Mouse (Mus musculus) neural tube, embryonic 12.5 days (tissue): ENCODE data around the gene Kcnk3. TPM values are rescaled to one million over a fixed set of nuclear protein-coding genes. Genes with fewer than 3 reads are reported as not detected.

Source experiments
- ATAC-seq: fragments of 200-750 bp; cut with Nextera tagmentation; 2 replicates; pipeline ENCODE4 v1.8.0; 2017; ENCODE audit warnings: low read depth, mild to moderate bottlenecking, moderate TSS enrichment, moderate library complexity; ENCODE audit not compliant: low FRiP score
- H3K27ac ChIP-seq: fragments of 300-500 bp; sonication (generic); 2 replicates; pipeline ENCODE4 v1.5.1; 2016
- H3K27me3 ChIP-seq: fragments of 300-500 bp; sonication (generic); replicated peaks from 2 replicates; pipeline ENCODE4 v1.6.1; 2016; ENCODE audit warnings: mild to moderate bottlenecking
- H3K36me3 ChIP-seq: fragments of 300-500 bp; sonication (generic); 2 replicates; pipeline ENCODE4 v1.6.1; 2016; ENCODE audit warnings: mild to moderate bottlenecking
- H3K4me1 ChIP-seq: fragments of 300-500 bp; sonication (generic); 2 replicates; pipeline ENCODE4 v1.6.1; 2016
- H3K4me2 ChIP-seq: fragments of 300-500 bp; sonication (generic); replicated peaks from 2 replicates; pipeline ENCODE4 v1.6.1; 2016; ENCODE audit warnings: mild to moderate bottlenecking
- H3K4me3 ChIP-seq: fragments of 300-500 bp; sonication (generic); 2 replicates; pipeline ENCODE4 v1.5.1; 2016
- H3K9ac ChIP-seq: fragments of 300-500 bp; sonication (generic); 2 replicates; pipeline ENCODE4 v1.6.1; 2016; ENCODE audit warnings: mild to moderate bottlenecking
- H3K9me3 ChIP-seq: fragments of 300-500 bp; sonication (generic); 2 replicates; pipeline ENCODE4 v1.6.1; 2016; ENCODE audit warnings: mild to moderate bottlenecking
- WGBS: fragments of 180-500 bp; shearing (Covaris S2); methylation state at CpG from one replicate; pipeline ENCODE4 v1.1.7; 2016; 5-methylcytosine and 5-hydroxymethylcytosine counted together
- polyA plus RNA-seq: library from polyadenylated mRNA; unstranded; fragments of >200 nt; fragmentation: Nextera tagmentation; extraction: Ambion mirVana; gene quantifications from 2 replicates; pipeline ENCODE4 v1.2.1, GENCODE M21; 2016

Kcnk3 gene
- polyA plus RNA-seq, 1 experiment from 2014 or later, result 1.9 TPM

DNA sequence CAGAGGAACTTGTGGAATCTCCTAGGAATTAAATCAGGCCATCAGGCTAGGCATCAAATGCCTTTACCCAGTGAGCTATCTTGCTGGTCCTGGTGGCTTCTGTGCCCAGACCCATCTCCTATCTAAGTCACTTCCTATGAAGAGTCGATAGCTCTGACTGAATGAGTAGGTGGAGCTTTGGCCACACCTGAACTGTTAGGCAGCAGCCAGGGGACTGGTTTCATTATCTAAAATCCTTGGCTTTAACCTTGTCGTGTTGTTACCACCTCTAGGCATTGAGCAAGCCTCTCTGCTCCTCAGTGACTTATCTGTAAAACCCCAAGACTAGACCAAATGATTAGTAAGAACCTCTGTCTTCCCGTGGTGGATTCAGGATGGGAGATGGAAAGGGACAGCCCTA lies 29.4 kb downstream of the Kcnk3 start:
- no peak overlapping the region for H3K4me3 ChIP-seq
- H3K36me3 ChIP-seq, result no peaks in the 10 kb centered on the region
- ATAC-seq, result no peak
- H3K27ac ChIP-seq, result no peak overlapping the region
- H3K4me2 ChIP-seq, result no peak overlapping the region
- 38% methylated on average over 3 of the region's 3 CpGs for WGBS
- peaks cover 32% of the 10 kb centered on the region for H3K27me3 ChIP-seq
- peaks cover 6% of the 10 kb centered on the region for H3K4me1 ChIP-seq
- no peaks in the 10 kb centered on the region for H3K9me3 ChIP-seq
- H3K9ac ChIP-seq, result no peak overlapping the region

- peaks cover 11% of the 10 kb centered on the region for H3K4me1 ChIP-seq
- WGBS, result 42% methylated on average over 11 of the region's 11 CpGs
- no peak overlapping the region for H3K4me2 ChIP-seq
- H3K9me3 ChIP-seq, result no peaks in the 10 kb centered on the region
- no peak for ATAC-seq
- no peak overlapping the region for H3K4me3 ChIP-seq
- H3K27me3 ChIP-seq, result peaks cover 37% of the 10 kb centered on the region
- no peaks in the 10 kb centered on the region for H3K36me3 ChIP-seq
- H3K9ac ChIP-seq, result no peak overlapping the region
- no peak overlapping the region for H3K27ac ChIP-seq
Observed at GRCm38 (mm10) chr5:30617851-30618250, 29.9 kb downstream of the Kcnk3 start.

DNA sequence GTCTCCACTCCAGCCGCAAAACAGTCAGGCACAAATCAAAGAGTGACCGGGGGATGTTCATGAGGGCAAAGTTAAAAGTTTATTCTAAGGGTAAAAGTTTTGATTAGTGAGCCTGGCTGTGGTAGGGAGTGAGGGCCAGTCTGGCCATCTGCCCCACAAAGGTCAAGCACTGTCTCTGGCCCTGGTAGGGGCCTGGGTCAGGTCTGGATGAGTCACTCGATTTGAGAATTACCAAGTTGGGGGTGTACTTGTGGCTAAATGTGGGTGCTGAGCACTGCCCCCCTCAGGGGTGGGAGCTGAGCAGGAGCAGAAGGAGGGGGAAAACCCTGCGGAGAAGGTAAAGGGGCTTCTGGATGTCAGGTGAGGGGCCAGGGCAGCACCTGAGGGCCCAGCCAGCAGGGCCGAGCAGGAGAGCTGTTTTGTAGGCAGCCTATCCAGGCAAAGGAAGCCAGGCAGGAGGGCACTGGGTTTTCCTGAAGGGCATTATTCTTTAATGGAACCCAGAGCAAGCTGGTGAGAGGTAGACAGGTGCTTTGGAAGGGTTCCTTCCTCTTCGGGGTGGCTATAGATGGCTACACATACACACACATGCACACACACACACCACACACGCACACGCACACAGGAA lies 30.5 kb downstream of the Kcnk3 start:
- Histone ChIP-seq H3K4me3 (no peak overlapping the region), H3K4me2 (no peak overlapping the region), H3K9ac (no peak overlapping the region), H3K27me3 (peaks cover 41% of the 10 kb centered on the region), H3K36me3 (no peaks in the 10 kb centered on the region), H3K4me1 (peaks cover 13% of the 10 kb centered on the region), H3K27ac (no peak overlapping the region), H3K9me3 (no peaks in the 10 kb centered on the region)
- no peak for ATAC-seq
- 78% methylated on average over 8 of the region's 8 CpGs for WGBS

DNA sequence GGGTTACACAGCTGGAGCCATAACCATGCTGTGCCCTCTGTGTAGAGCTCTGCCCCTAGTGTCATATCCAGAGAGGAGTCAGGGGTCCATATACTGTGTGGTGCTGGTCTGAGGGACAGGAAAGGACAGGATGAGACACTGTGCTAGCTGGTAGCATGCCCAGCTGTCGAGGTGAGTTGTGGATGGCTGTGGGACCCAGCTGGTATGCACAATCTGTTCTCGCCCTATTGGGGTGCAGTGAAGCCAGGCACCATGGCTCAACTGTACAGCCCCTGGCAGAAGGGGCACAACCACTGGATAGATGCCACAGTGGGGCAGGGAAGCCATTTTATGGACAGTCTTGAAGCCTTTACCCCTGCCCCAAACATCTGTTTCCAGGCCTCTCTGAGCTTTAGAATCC lies 31.2 kb downstream of the Kcnk3 start:
- Histone ChIP-seq H3K9ac (no peak overlapping the region), H3K27ac (no peak overlapping the region), H3K4me2 (no peak overlapping the region), H3K36me3 (no peaks in the 10 kb centered on the region), H3K4me1 (peaks cover 13% of the 10 kb centered on the region), H3K27me3 (peaks cover 45% of the 10 kb centered on the region), H3K4me3 (no peak overlapping the region), H3K9me3 (no peaks in the 10 kb centered on the region)
- no peak for ATAC-seq
- WGBS, result 77% methylated on average over 2 of the region's 2 CpGs

DNA sequence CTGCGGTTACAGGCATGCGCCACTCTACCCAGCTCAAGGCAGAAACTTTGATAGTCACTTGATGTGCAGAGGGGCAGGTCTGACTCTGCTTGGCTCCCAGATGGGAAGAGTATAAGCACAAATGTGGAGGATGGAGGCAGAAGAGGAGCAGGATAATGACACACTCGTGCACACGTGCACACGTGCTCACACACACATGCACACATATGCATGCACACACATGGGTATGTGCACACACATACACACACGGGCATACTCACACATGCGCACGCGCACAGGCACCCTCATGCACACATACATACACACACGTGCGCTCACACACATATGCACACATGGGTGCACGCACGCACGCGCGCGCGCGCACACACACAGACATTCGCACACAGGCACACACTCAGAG lies 32.6 kb downstream of the Kcnk3 start:
- Histone ChIP-seq H3K27me3 (peaks cover 50% of the 10 kb centered on the region), H3K4me3 (no peak overlapping the region), H3K27ac (no peak overlapping the region), H3K36me3 (no peaks in the 10 kb centered on the region), H3K4me1 (peaks cover 13% of the 10 kb centered on the region), H3K9ac (no peak overlapping the region), H3K9me3 (no peaks in the 10 kb centered on the region), H3K4me2 (no peak overlapping the region)
- WGBS, result 98% methylated on average over 20 of the region's 20 CpGs
- no peak for ATAC-seq

GRCm38 (mm10) chr5:30621211-30621790 lies 33.3 kb downstream of the Kcnk3 start:
- no peak overlapping the region for H3K9ac ChIP-seq
- no peak overlapping the region for H3K4me3 ChIP-seq
- WGBS, result 91% methylated on average over 9 of the region's 9 CpGs
- no peaks in the 10 kb centered on the region for H3K9me3 ChIP-seq
- peaks cover 50% of the 10 kb centered on the region for H3K27me3 ChIP-seq
- no peaks in the 10 kb centered on the region for H3K36me3 ChIP-seq
- peaks cover 13% of the 10 kb centered on the region for H3K4me1 ChIP-seq
- ATAC-seq, result no peak
- H3K27ac ChIP-seq, result no peak overlapping the region
- H3K4me2 ChIP-seq, result peak overlapping the region; percentile 85; the same call in 1 of the 2 replicates

DNA sequence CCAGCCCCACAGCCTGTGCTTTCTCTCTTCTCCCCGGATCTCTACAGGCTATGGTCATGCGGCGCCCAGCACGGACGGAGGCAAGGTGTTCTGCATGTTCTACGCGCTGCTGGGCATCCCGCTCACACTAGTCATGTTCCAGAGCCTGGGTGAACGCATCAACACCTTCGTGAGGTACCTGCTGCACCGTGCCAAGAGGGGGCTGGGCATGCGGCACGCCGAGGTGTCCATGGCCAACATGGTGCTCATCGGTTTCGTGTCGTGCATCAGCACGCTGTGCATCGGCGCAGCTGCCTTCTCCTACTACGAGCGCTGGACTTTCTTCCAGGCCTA lies 33.8 kb downstream of the Kcnk3 start:
- peak overlapping the region; percentile 41 for H3K4me3 ChIP-seq
- H3K36me3 ChIP-seq, result no peaks in the 10 kb centered on the region
- no peak overlapping the region for H3K27ac ChIP-seq
- H3K4me2 ChIP-seq, result peak overlapping the region; percentile 85
- H3K9ac ChIP-seq, result no peak overlapping the region
- peaks cover 50% of the 10 kb centered on the region for H3K27me3 ChIP-seq
- H3K9me3 ChIP-seq, result no peaks in the 10 kb centered on the region
- no peak for ATAC-seq
- peaks cover 13% of the 10 kb centered on the region for H3K4me1 ChIP-seq
- WGBS, result 37% methylated on average over 22 of the region's 22 CpGs

- Histone ChIP-seq H3K27me3 (peaks cover 50% of the 10 kb centered on the region), H3K36me3 (no peaks in the 10 kb centered on the region), H3K4me3 (peak overlapping the region; percentile 41), H3K27ac (no peak overlapping the region), H3K4me2 (peak overlapping the region; percentile 85), H3K9ac (peak overlapping the region; percentile 52), H3K4me1 (peaks cover 13% of the 10 kb centered on the region), H3K9me3 (no peaks in the 10 kb centered on the region)
- WGBS, result 2% methylated on average over 69 of the region's 69 CpGs
- ATAC-seq, result peak; percentile 65
Observed at GRCm38 (mm10) chr5:30622177-30622840, 34.3 kb downstream of the Kcnk3 start.

DNA sequence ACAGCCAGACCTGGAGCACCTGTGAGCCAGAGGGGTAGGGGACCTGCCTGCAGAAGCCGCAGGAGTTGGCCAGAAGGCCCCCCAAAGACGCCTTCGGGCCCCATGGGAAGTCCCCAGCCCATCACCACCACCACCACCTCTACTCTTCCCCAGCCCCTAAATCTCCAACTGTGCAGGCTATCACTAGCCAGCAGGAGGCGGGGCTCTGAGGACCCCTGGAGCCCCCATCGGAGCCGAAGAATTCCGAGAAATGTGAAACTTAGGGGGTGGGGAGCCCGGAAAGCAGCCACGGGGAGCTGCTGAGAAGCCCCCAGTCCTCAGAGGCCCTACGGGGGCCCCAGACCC lies 34.8 kb downstream of the Kcnk3 start:
- peak overlapping the region; percentile 85 for H3K4me2 ChIP-seq
- H3K4me3 ChIP-seq, result peak overlapping the region; percentile 41
- H3K36me3 ChIP-seq, result no peaks in the 10 kb centered on the region
- ATAC-seq, result 0 out of 2 replicates have a peak, but pooled peaks have one; percentile 17
- H3K4me1 ChIP-seq, result peaks cover 13% of the 10 kb centered on the region
- WGBS, result under 1% methylated on average over 10 of the region's 10 CpGs
- H3K27me3 ChIP-seq, result peaks cover 48% of the 10 kb centered on the region
- H3K9me3 ChIP-seq, result no peaks in the 10 kb centered on the region
- peak overlapping the region; percentile 52 for H3K9ac ChIP-seq
- H3K27ac ChIP-seq, result no peak overlapping the region

GRCm38 (mm10) chr5:30623380-30623779 lies 35.4 kb downstream of the Kcnk3 start:
- Histone ChIP-seq H3K4me3 (no peak overlapping the region), H3K9ac (no peak overlapping the region), H3K4me2 (peak overlapping the region; percentile 85; the same call in 1 of the 2 replicates), H3K27ac (no peak overlapping the region), H3K36me3 (no peaks in the 10 kb centered on the region), H3K4me1 (peaks cover 13% of the 10 kb centered on the region), H3K27me3 (peaks cover 42% of the 10 kb centered on the region), H3K9me3 (no peaks in the 10 kb centered on the region)
- 56% methylated on average over 2 of the region's 2 CpGs for WGBS
- ATAC-seq, result no peak

DNA sequence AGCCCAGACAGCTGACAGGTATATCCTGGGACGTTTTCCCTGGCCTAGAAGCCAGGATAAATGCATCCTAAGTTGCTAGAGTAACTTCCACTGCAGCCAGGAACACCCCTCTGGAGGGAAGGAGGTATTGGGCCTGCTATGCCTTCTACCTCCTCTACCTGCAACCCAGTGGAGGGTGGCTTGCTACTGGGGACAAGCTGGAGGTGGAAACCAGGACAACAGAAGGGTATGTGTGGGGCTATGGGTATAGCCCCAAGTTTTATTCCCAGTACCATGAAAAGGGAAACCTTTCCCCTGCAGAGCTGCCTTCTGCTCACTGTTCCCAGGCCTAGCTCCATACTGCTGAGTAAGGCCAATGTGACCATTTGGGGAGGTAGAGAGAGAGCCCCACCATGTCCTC lies 36.3 kb downstream of the Kcnk3 start:
- no peak overlapping the region for H3K27ac ChIP-seq

DNA sequence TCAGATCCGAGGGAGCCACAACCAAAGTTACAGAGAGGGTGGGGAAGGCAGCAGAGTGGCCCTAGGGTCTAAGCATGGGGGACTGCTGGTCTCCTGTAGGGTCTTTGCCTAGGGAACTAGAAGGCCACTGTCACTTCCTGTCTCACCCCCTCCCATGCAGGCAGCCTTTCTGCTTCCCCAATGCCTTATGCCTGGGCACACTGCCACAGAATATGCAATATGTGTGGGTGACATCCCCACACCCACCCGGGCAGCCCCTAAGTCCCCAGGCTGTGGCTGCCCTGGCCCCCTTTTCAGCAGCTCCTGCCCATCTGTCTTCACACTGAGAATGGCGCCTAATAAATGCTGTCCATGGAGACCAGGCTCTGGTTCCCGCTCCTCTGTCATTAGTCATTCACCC lies 36.9 kb downstream of the Kcnk3 start:
- Histone ChIP-seq H3K27ac (no peak overlapping the region), H3K9ac (no peak overlapping the region), H3K36me3 (no peaks in the 10 kb centered on the region), H3K4me1 (peaks cover 13% of the 10 kb centered on the region), H3K27me3 (peaks cover 37% of the 10 kb centered on the region), H3K4me2 (no peak overlapping the region), H3K4me3 (no peak overlapping the region), H3K9me3 (no peaks in the 10 kb centered on the region)
- ATAC-seq, result no peak
- WGBS, result 46% methylated on average over 4 of the region's 4 CpGs

More for the DNA sequence above, 36.3 kb downstream of the Kcnk3 start:
- peaks cover 13% of the 10 kb centered on the region for H3K4me1 ChIP-seq
- peaks cover 37% of the 10 kb centered on the region for H3K27me3 ChIP-seq
- H3K36me3 ChIP-seq, result no peaks in the 10 kb centered on the region
- no peak for ATAC-seq
- WGBS, result 31% methylated on average over 1 of the region's 1 CpGs
- H3K4me3 ChIP-seq, result no peak overlapping the region
- H3K9ac ChIP-seq, result no peak overlapping the region
- H3K9me3 ChIP-seq, result no peaks in the 10 kb centered on the region
- H3K4me2 ChIP-seq, result no peak overlapping the region

GRCm38 (mm10) chr5:30625379-30625778 lies 37.4 kb downstream of the Kcnk3 start:
- Histone ChIP-seq H3K4me1 (peaks cover 13% of the 10 kb centered on the region), H3K36me3 (no peaks in the 10 kb centered on the region), H3K9ac (no peak overlapping the region), H3K27me3 (peaks cover 37% of the 10 kb centered on the region), H3K4me2 (no peak overlapping the region), H3K27ac (no peak overlapping the region), H3K9me3 (no peaks in the 10 kb centered on the region), H3K4me3 (no peak overlapping the region)
- ATAC-seq, result no peak
- WGBS, result 72% methylated on average over 3 of the region's 3 CpGs
